Mouse (Mus musculus) adrenal gland, adult (tissue): ENCODE data around the gene Ugcg.
"Not testable (repeated sequence)": the region's sequence is repeated elsewhere in the genome, so short reads cannot be mapped to it uniquely, and the experiment has no call there.

Experiments used
- DNase-seq, 2 experiments: peaks; one replicate each; pipeline ENCODE4 v3.0.0; 2022 to 2023; ENCODE audit warnings: low spot score in 1 of 2; ENCODE audit not compliant: inconsistent age in 2 of 2

Ugcg gene

DNA sequence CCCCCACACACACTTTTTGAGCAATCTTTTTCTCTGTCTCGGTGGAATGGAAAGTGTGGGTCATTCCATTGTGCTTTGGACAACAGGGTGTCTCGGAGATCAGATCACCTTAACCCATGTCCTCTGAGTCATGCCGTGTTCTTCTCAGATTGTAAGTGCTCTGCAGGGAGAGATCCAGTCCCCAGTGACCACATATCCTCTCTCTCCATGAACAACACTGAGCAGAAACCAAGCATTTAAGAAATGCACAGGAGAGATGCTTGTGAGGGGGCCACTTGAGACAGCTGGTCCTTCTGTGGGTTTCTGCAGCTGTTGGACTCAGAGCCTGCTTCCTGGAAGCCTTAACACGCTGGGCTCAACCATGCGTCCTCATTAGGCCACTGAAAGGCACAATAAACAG lies 66.9 kb downstream of the Ugcg start:
- DNase-seq, result no peak

DNA sequence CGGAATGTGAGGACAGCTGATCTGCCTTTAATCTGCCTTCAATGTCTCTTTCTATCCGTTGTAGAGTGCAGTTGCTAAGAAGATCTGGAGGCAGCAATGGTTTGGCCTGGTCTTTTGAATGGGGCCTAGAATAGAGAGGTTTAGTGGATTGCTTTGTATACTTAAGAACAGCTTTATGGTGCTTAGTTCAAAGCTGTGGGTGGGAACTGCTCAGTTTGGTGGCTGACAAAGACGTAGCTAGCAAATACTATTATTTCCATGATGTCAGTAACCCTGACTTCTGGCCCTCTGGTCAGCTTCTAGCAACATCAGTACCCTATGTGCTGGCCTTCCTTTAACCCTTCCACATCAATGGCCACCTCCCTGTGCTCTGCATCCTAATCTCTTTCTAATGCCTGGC lies 68.8 kb downstream of the Ugcg start:
- no peak for DNase-seq

DNA sequence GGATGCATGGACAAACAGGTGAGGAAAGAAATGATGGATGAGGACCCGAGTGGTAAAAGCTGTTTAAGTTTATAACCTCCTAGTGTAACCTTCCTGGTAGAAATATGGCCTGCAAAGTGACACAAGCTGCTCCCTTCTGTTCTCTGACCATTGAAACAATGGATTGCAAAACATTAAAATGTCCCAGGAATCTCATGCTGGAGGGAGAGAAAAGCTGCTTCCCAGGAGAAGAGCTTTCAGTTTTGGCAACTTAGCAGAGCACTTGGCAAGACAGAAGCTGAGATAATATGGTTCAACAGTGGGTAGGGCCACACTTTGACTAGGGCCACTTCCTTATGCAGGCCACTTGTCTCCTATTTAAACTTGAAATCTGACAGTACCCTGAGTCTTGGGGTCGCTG lies 69.7 kb downstream of the Ugcg start:
- no peak for DNase-seq

DNA sequence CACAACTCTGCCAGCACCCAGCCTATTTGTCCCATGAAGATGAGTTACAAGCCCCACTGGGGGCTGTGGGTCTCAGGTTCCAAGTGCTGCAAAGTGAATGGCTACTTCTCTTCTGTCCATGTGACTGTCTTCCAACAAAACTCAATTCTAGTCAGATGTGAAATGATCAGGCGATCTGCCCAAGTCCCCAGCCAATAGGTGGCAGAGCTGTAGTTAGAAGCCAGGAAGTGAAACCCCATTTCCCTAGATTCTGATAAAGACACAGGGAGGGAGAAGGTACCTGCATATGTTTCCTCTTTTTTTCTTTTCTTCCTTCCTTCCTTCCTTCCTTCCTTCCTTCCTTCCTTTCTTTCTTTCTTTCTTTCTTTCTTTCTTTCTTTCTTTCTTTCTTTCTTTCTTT lies 70.7 kb downstream of the Ugcg start:
- no peak for DNase-seq

DNA sequence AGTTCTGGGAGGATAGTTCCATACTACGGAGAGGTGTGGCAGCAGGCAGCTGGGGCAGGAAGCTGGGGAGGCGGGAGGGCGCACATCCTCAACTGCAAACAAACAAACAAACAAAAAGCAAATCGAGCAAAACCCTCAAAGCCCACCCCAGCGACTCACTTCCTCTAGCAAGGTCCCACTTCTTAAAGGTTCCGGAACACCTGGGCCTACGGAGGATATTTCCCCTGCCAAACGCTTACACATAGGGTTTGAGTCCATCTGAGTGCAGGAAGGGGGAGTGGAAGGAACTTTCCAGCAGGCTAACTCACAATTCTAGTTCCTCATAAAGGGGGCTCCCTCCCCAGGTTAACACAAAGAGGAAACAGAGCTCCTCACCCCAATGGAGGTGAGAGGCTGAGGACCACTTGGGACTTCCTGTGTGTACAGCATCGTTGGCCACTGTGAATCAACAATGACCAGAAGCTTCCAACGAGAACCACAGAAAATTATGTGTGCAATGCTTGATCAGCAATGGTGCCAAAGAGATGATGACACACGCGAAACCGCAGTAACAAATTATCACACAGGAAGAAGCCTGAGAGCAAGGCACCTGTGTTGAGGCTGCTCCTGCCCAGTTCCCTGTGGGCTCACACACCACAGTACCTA lies 71.9 kb downstream of the Ugcg start:
- DNase-seq, result no peak

DNA sequence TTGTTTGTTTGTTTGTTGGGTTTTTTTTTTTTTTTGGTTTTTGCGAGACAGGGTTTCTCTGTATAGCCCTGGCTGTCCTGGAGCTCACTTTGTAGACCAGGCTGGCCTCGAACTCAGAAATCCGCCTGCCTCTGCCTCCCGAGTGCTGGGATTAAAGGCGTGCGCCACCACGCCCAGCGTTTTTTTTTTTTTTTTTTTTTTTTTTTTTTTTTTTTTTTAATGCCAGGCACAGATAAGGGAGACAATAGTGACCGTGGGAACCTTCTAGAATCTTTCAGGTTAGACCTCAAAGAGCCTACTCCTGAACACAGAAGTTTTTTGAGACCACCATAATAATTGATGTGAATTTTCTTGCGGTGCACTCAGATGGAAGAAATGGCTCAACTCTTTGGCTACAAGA lies 72.5 kb downstream of the Ugcg start:
- not testable (repeated sequence) for DNase-seq

DNA sequence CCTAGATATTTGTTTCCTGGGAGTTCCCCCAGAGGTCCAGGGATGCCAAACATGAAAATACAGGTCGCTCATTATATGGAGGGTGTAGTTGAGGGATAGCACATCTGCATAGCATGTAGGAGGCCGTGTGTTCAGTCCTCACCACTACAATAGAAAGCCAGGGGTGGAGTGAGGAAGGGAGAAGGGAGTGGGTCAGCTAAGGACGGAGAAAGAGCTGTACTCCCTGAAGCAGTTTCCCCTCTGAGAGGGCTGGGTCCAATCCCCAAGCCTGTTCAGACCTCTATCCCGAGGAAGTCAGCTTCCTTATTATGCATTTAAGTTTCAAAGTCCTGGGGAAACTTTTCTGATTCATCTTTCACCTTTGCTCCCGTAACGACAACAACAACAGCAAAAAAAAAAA lies 73.1 kb downstream of the Ugcg start:
- no peak for DNase-seq

DNA sequence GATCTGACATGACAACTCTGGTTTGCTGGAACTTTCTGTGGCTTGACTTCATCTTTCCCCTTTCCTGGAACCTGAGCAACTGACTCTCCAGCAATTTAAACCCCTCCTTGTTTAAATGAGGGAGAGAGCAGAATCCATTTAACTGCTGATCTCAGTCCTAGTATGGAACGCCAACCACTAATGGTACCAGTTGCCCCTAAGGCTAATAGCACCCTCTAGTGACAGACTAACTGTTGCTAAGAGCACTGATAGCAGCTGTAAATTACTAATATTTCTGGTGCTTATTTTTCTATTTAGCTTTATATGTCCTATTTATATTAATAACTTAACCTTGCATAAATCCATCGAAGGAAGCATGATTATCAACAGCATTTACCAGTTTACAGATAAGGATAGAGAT lies 74.4 kb downstream of the Ugcg start:
- DNase-seq, result peak in 1 of 2 experiments; percentile 60

DNA sequence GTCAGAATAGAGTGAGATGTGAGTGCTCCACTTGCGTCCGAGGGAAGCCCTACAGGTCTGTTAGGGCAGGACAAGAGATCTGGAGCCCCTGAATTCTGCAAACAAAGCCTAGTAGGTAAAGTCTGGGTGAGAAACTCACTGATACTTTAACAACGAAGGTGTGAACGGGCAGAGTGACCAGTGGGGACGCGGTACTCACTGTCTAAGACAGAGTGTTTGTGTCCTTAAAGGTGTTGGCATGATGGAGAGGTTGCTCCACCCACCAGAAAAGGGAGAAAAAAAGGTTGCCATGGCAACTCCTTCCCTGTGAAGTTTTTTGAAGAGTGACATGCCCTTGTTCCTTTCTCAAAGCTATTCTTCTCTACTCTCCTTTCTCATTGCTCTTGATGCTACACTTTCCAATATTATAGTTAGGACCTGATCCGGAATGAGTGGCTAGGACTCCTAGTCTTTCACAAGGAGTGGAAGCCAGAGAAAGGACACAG lies 75.6 kb downstream of the Ugcg start:
- DNase-seq, result no peak

DNA sequence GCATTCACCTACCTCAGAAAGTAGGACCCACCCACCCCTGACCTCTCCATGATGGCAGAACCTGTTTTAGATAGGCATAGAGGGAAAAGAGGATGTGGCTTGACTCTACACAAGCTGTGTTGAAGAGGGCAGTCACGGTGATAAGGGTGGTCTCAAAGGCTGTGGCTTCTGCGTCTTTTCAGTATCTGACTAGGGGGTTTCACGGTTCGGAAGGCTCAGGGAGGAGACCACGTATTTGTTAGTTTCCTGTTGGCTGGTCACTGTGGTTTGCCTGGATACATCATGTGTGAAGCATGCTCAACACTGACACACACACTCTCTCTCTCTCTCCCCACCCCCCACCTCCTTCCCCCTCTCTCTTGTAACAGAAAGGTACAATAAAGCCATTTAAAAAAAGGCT lies 76.1 kb downstream of the Ugcg start:
- DNase-seq, result no peak

DNA sequence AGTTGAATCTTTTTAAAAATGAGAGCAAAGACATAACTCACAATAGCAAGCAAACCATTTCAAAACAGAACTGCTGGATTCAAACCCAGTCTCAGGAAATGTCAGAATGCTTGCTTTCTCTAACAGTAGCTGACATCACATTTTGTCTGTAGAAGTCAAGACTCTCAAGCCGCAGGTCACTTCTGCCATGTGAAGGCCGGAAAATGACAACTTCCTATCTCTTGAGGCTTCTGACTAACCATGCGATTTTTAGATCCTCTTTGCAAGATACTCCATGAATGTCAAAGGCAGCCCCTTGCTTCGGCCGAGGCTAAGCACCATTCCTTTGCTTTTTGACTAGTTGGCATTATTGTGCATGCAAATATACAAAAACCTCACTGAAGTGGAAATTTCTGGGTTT lies 76.6 kb downstream of the Ugcg start:
- DNase-seq, result no peak
